Mouse (Mus musculus) T-cell, adult 2 months (primary cell): ENCODE results near the gene Fabp7.

ENCODE experiments used
- DNase-seq: peaks from one replicate; pipeline ENCODE4 v3.0.0; 2022; ENCODE audit warnings: low spot score

The Fabp7 gene

DNA sequence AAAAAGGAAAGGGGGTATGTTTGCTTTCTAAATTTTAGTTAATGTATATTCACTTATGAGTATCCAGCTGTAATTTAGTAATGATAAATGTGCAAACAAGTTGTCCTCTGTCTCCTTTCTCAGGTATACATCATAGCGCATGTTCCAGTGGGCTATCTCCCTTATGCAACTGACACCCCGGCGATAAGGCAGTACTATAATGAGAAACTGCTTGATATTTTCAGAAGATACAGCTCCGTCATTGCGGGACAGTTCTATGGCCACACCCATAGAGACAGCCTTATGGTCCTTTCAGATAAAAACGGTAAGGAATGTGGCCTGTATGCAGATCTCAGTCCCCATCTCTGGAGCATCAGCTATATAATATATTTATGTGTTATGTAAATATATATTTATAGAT, 23.1 kb downstream of the Fabp7 start:
- no peak for DNase-seq

DNA sequence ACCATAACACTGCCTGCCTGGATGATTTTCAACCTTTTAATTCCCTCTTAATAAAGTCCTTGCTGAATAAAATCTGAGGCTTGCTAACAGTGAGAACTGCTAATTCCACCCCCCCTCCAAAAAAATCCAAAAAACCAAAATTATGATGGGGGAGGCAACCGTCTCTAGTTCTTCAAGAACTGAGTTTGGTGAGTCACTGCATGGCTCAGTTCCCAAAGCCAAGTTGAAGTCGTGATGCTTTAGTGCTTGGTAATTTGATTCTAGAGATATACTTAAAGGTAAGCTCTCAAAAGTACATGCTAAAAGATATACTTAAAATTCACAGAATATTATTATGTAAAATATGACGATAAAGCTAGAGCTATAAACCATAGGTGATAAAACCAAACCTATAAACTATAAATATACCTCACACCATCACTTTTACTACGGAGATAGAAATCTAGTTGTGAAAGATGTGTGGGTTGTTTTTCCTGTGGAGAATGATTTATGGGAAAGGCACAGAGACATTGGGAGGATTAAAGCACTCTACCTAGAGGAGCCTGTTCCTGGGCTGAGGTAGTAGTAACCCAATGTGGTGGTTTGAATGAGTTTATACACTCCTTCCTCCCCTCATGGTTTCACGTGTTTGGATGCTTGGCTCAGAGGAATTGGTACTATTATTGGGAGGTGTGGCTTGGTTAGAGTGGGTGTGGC, 27.6 kb downstream of the Fabp7 start:
- DNase-seq = no peak

- DNase-seq = no peak
Measured at GRCm38 (mm10) chr10:57814295-57814694, 29.6 kb downstream of the Fabp7 start.

GRCm38 (mm10) chr10:57815869-57816268, 31.2 kb downstream of the Fabp7 start:
- DNase-seq = no peak

DNA sequence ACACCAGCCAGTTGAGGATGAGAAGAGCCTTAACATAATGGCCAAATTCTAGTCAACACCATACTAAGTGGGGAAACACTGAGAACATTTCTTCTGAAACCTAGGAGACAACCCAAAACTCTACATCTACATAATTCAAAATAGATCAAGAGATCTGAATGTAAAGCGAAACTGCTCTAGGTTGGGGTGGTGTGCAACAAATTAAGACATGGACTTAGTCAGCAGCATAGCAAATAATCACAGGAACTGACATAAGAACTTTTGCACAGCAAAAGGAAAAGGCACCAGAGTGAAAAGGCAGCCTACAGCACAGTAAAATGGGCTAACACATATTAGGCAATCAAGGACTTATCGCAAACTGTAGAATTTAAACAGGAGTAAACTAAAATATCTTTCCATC, 34.5 kb downstream of the Fabp7 start:
- no peak for DNase-seq

DNA sequence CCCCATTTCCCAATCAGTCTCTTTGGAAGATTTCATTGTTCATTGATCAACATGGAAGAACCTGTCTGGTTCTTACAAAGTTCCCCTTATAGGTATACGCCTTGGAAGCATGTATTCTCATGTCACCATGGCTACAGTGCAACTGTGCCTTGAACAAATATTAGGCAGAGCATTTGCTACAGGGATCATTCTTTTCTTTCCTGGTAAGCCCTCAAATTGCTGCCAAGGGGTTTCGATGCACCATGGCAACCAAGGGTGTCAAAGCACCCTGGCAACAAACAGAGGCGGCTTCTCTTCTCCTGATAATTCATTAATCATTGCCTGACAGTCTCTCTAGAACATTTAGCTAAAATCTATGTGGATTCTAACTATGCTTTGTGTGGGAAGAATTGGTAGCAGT, 37.8 kb downstream of the Fabp7 start:
- DNase-seq = no peak

DNA sequence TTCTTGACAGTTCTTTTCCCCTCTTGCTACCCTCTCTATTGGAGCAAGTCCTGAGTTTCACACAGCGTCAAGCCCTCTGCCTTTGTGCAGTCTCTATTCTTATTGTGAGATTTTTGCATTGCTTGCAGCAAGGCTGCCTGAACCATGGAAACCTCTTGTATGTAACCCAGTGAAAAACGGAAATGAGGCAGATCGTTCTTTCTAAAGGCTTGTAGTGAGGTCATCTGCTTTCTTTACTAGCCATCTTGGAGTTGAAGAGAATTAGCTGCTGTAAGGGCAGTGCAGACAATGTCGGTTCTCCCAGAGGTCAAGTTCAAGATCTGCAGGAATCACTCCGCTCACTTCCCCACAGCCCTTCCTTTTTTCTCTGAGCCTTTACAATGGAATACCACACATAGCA, 44.0 kb downstream of the Fabp7 start:
- DNase-seq = no peak

DNA sequence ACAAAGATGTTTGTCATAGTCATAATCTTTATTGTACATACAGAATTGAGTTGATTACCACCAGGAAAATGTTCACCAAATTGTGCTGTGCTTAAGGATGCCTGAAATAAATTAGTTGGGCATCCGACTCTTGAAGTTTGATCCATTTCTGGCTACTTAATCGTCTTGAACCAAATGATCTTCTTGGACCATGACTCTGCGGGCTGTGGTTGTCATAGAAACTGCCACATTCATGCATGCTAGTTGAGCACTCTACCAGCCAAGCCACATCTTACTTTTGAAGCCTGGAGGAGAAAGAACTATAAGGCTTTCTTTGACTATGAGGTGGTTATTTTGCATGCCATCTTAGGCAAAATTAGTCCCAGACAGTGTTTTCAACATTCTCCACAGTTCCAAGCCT, 44.9 kb downstream of the Fabp7 start:
- no peak for DNase-seq

GRCm38 (mm10) chr10:57835094-57835493, 50.4 kb downstream of the Fabp7 start:
- DNase-seq = no peak

DNA sequence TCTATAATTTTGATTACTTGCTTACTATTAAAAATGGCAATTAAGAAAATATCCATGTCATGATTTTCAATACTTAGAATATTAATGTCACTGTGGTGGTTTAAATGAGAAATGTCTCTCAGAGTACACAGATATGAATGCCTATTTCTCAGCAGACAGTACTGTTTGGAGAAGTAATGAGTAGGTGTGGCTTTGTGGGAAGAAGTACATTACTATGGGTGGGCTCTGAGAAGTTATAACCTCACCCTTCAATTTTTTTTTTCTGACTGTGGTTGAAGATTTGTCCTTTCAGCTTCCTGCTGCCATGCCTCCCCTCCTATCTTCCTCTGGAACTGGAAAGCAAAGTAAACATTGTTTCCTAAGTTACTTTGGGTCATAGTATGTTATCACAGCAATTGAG, 51.3 kb downstream of the Fabp7 start:
- no peak for DNase-seq
